Mouse (Mus musculus) MEL (cell line): ENCODE measurements around the gene Mtss1l. TPM values are rescaled to one million over a fixed set of nuclear protein-coding genes. Genes with fewer than 3 reads are reported as not detected.

Experiments used
- DNase-seq: peaks from one replicate; pipeline ENCODE4 v3.0.0; 2011; ENCODE audit warnings: low read depth, low spot score
- H3K27ac ChIP-seq: 2 replicates; pipeline ENCODE4 v1.5.1; 2012; ENCODE audit warnings: low read depth, mild to moderate bottlenecking, control low read depth, low read length, moderate library complexity; ENCODE audit not compliant: control insufficient read depth
- H3K27me3 ChIP-seq, 2 experiments: fragments of 150-350 bp in 1 of 2; sonication (generic) in 1 of 2; 2 replicates each; pipeline ENCODE4 v1.6.1; 2012; ENCODE audit warnings: low read length in 2 of 2, mild to moderate bottlenecking in 2 of 2, improper control_type of control experiment in 1 of 2, moderate library complexity in 1 of 2; ENCODE audit not compliant: insufficient read depth in 2 of 2, control insufficient read depth in 1 of 2
- H3K36me3 ChIP-seq, 2 experiments: 2 replicates each; pipeline ENCODE4 v1.6.1; 2012 to 2014; ENCODE audit warnings: low read length in 2 of 2, improper control_type of control experiment in 1 of 2, inconsistent platforms in 1 of 2, mild to moderate bottlenecking in 1 of 2; ENCODE audit not compliant: insufficient read depth in 2 of 2, control insufficient read depth in 1 of 2
- H3K4me1 ChIP-seq, 2 experiments: fragments of 150-350 bp in 1 of 2; sonication (generic) in 1 of 2; 2 replicates each; pipeline ENCODE4 v1.6.1; 2012; ENCODE audit warnings: low read length in 2 of 2, improper control_type of control experiment in 1 of 2, mild to moderate bottlenecking in 1 of 2; ENCODE audit not compliant: insufficient read depth in 2 of 2, control insufficient read depth in 1 of 2
- H3K4me3 ChIP-seq, 2 experiments: fragments of 150-350 bp in 1 of 2; sonication (generic) in 1 of 2; 2 replicates each; pipeline ENCODE4 v1.5.1; 2012; ENCODE audit warnings: low read depth in 2 of 2, low read length in 2 of 2, mild to moderate bottlenecking in 2 of 2, moderate library complexity in 2 of 2, control low read depth in 1 of 2, improper control_type of control experiment in 1 of 2; ENCODE audit not compliant: control insufficient read depth in 1 of 2, insufficient read depth in 1 of 2
- H3K79me2 ChIP-seq: 2 replicates; pipeline ENCODE4 v1.6.1; 2012; ENCODE audit warnings: mild to moderate bottlenecking, low read length, moderate library complexity; ENCODE audit not compliant: control insufficient read depth, poor library complexity, insufficient read depth
- H3K9ac ChIP-seq: 2 replicates; pipeline ENCODE4 v1.6.1; 2012; ENCODE audit warnings: low read depth, mild to moderate bottlenecking, control low read depth, low read length, moderate library complexity; ENCODE audit not compliant: control insufficient read depth, poor library complexity, severe bottlenecking
- H3K9me3 ChIP-seq: fragments of 150-350 bp; sonication (generic); replicated peaks from 2 replicates; pipeline ENCODE4 v1.6.1; 2012; ENCODE audit warnings: mild to moderate bottlenecking, low read length, improper control_type of control experiment, moderate library complexity; ENCODE audit not compliant: insufficient read depth
- BHLHE40 ChIP-seq: IDR thresholded peaks from 2 replicates; pipeline ENCODE4 v1.6.1; 2012; ENCODE audit warnings: low read depth, mild to moderate bottlenecking, inconsistent platforms, low read length, improper control_type of control experiment, borderline replicate concordance
- CHD1 ChIP-seq: IDR thresholded peaks from 2 replicates; pipeline ENCODE4 v1.6.1; 2012; ENCODE audit warnings: low read depth, mild to moderate bottlenecking, inconsistent platforms, low read length, improper control_type of control experiment
- CTCF ChIP-seq, 3 experiments: IDR thresholded peaks in 2 of 3; conservative IDR thresholded peaks in 1 of 3; 2 replicates each; pipeline ENCODE4 v1.5.1; 2011 to 2012; ENCODE audit warnings: low read length in 3 of 3, low read depth in 2 of 3, mild to moderate bottlenecking in 2 of 3, improper control_type of control experiment in 1 of 3, inconsistent platforms in 1 of 3, mixed read lengths in 1 of 3, moderate library complexity in 1 of 3; ENCODE audit not compliant: control insufficient read depth in 1 of 3, insufficient read depth in 1 of 3, poor library complexity in 1 of 3, severe bottlenecking in 1 of 3
- EP300 ChIP-seq, 2 experiments: IDR thresholded peaks; 2 replicates each; pipeline ENCODE4 v1.6.1; 2011; ENCODE audit warnings: improper control_type of control experiment in 2 of 2, low read length in 2 of 2, low read depth in 1 of 2, mild to moderate bottlenecking in 1 of 2
- GABPA ChIP-seq: IDR thresholded peaks from 2 replicates; pipeline ENCODE4 v1.6.1; 2012; ENCODE audit warnings: low read depth, mild to moderate bottlenecking, inconsistent platforms, low read length, improper control_type of control experiment, moderate library complexity
- JUND ChIP-seq: IDR thresholded peaks from 2 replicates; pipeline ENCODE4 v1.6.1; 2011; ENCODE audit warnings: low read depth, mild to moderate bottlenecking, improper control_type of control experiment, low read length
- MAFK ChIP-seq: IDR thresholded peaks from 2 replicates; pipeline ENCODE4 v1.6.1; 2011; ENCODE audit warnings: low read depth, mild to moderate bottlenecking, low read length, improper control_type of control experiment, borderline replicate concordance
- MEF2A ChIP-seq: IDR thresholded peaks from 2 replicates; pipeline ENCODE4 v1.6.1; 2014; ENCODE audit warnings: low read depth, mild to moderate bottlenecking, inconsistent platforms, low read length, improper control_type of control experiment; ENCODE audit not compliant: poor library complexity, insufficient replicate concordance, severe bottlenecking; ENCODE audit errors: extremely low read depth
- NELFE ChIP-seq: IDR thresholded peaks from 2 replicates; pipeline ENCODE4 v1.6.1; 2011; ENCODE audit warnings: low read depth, low read length, improper control_type of control experiment
- POLR2AphosphoS5 ChIP-seq: IDR thresholded peaks from 2 replicates; pipeline ENCODE4 v1.6.1; 2012; ENCODE audit warnings: low read depth, borderline replicate concordance, mild to moderate bottlenecking, inconsistent platforms, low read length, moderate library complexity, mixed read lengths
- RAD21 ChIP-seq: IDR thresholded peaks from 2 replicates; pipeline ENCODE4 v1.6.1; 2011; ENCODE audit warnings: mild to moderate bottlenecking, low read depth, low read length, improper control_type of control experiment
- SMC3 ChIP-seq: IDR thresholded peaks from 2 replicates; pipeline ENCODE4 v1.6.1; 2011; ENCODE audit warnings: low read depth, low read length, improper control_type of control experiment
- TAL1 ChIP-seq: IDR thresholded peaks from 2 replicates; pipeline ENCODE4 v1.6.1; 2012; ENCODE audit warnings: mild to moderate bottlenecking, inconsistent platforms, low read length, moderate library complexity, mixed read lengths
- TBP ChIP-seq: IDR thresholded peaks from 2 replicates; pipeline ENCODE4 v1.8.0; 2011; ENCODE audit warnings: low read depth, low read length, improper control_type of control experiment
- TCF12 ChIP-seq: IDR thresholded peaks from 2 replicates; pipeline ENCODE4 v1.6.1; 2014; ENCODE audit warnings: low read depth, mild to moderate bottlenecking, inconsistent platforms, low read length, improper control_type of control experiment, moderate library complexity
- USF1 ChIP-seq: IDR thresholded peaks from 2 replicates; pipeline ENCODE4 v1.6.1; 2014; ENCODE audit warnings: low read depth, mild to moderate bottlenecking, inconsistent platforms, low read length, improper control_type of control experiment, moderate library complexity
- ZC3H11A ChIP-seq: IDR thresholded peaks from 2 replicates; pipeline ENCODE4 v1.6.1; 2012; ENCODE audit warnings: low read depth, mild to moderate bottlenecking, inconsistent platforms, low read length, improper control_type of control experiment
- ZKSCAN1 ChIP-seq: IDR thresholded peaks from 2 replicates; pipeline ENCODE4 v1.6.1; 2012; ENCODE audit warnings: low read depth, mild to moderate bottlenecking, inconsistent platforms, low read length, improper control_type of control experiment, moderate library complexity
- ZNF384 ChIP-seq: IDR thresholded peaks from 2 replicates; pipeline ENCODE4 v1.6.1; 2012; ENCODE audit warnings: low read depth, mild to moderate bottlenecking, inconsistent platforms, low read length, improper control_type of control experiment
- polyA plus RNA-seq, 2 experiments: library from polyadenylated mRNA; stranded (reverse) in 1 of 2; unstranded in 1 of 2; fragments of >175 nt in 1 of 2; fragments of >200 nt in 1 of 2; gene quantifications; 2 replicates each; pipeline versions ENCODE4 v1.2.1 to v1.2.4; 2012; ENCODE audit warnings: low replicate concordance in 2 of 2, low read depth in 1 of 2; ENCODE audit not compliant: insufficient read length in 2 of 2, insufficient read depth in 1 of 2, missing spikeins in 1 of 2
- total RNA-seq: library from RNA; depleted of rRNA; stranded (reverse); fragments of 300-350 nt; gene quantifications from 2 replicates; pipeline ENCODE4 v1.2.3, GENCODE M21; 2012

Gene Mtss1l
- total and polyA plus RNA-seq, 3 experiments, result 1.2 to 4.3 TPM; not detected in 1

- peak; percentile 42 for DNase-seq
- Histone ChIP-seq H3K9me3 (no peaks in the 10 kb centered on the region), H3K79me2 (no peaks in the 10 kb centered on the region), H3K4me1 (peaks cover 0 to 24% of the 10 kb centered on the region in 2 experiments; a peak in 3 of 4 replicates), H3K36me3 (peaks cover 0 to 6% of the 10 kb centered on the region in 2 experiments; a peak in 2 of 4 replicates), H3K9ac (no peak overlapping the region), H3K27me3 (no peaks in the 10 kb centered on the region), H3K27ac (no peak overlapping the region), H3K4me3 (no peak overlapping the region)
- TF ChIP-seq NELFE (no peak), CHD1 (no peak), ZC3H11A (no peak), SMC3 (no peak), USF1 (no peak), TAL1 (no peak), ZKSCAN1 (no peak)
Observed at GRCm38 (mm10) chr8:110761185-110761584, 39.9 kb downstream of the Mtss1l start.

GRCm38 (mm10) chr8:110761988-110762387, 40.7 kb downstream of the Mtss1l start:
- TF ChIP-seq MEF2A (no peak), EP300 (IDR thresholded peaks at IDR 0.05; ENCODE audit: low read depth in 1 of 2, low read length in 2 of 2) (no peak), BHLHE40 (no peak), ZNF384 (no peak), SMC3 (no peak), POLR2AphosphoS5 (no peak), TCF12 (no peak), GABPA (no peak), TBP (no peak), RAD21 (peak; percentile 8; the same call in 1 of the 2 replicates), NELFE (no peak), JUND (no peak), MAFK (no peak), CTCF (IDR thresholded peaks at IDR 0.05 in 2 of 3, conservative IDR thresholded peaks at IDR 0.05 in 1 of 3; ENCODE audit: control insufficient read depth in 1 of 3, insufficient read depth in 1 of 3, low read depth in 2 of 3, low read length in 3 of 3, poor library complexity in 1 of 3, severe bottlenecking in 1 of 3) (0 out of 6 replicates have a peak, but pooled peaks of 1 of the 3 experiments have one; percentile 8)
- H3K79me2 ChIP-seq, result no peaks in the 10 kb centered on the region
- no peak for DNase-seq
- peaks cover 0 to 24% of the 10 kb centered on the region in 2 experiments; a peak in 3 of 4 replicates for H3K4me1 ChIP-seq
- H3K9me3 ChIP-seq, result no peaks in the 10 kb centered on the region
- no peak overlapping the region for H3K4me3 ChIP-seq
- peaks cover 0 to 6% of the 10 kb centered on the region in 2 experiments; a peak in 2 of 4 replicates for H3K36me3 ChIP-seq
- no peak overlapping the region for H3K27ac ChIP-seq
- H3K27me3 ChIP-seq, result no peaks in the 10 kb centered on the region
- no peak overlapping the region for H3K9ac ChIP-seq
